Mouse (Mus musculus): Measurements from ENCODE around the gene Hps5. TPM values are rescaled to one million over a fixed set of nuclear protein-coding genes. Genes with fewer than 3 reads are reported as not detected.
"Not testable (repeated sequence)": the region's sequence is repeated elsewhere in the genome, so short reads cannot be mapped to it uniquely, and the experiment has no call there.

Gene Hps5
- polyA plus RNA-seq, 1 experiment from 2014 or later: 16.2 TPM

GRCm38 (mm10) chr7:46838891-46839302, 43.0 kb upstream of the Hps5 start:
- peak overlapping the region; percentile 90 for H3K27ac ChIP-seq (replicated peaks; ENCODE audit: low read depth, low read length)
- no peaks in the 10 kb centered on the region for H3K27me3 ChIP-seq (replicated peaks; ENCODE audit: control insufficient read depth, insufficient read depth, low read length)
- H3K9me3 ChIP-seq (ENCODE audit: control insufficient read depth, low read length): no peaks in the 10 kb centered on the region
- WGBS: 4% methylated on average over 8 of the region's 8 CpGs
- peaks cover 24% of the 10 kb centered on the region for H3K4me1 ChIP-seq (ENCODE audit: control insufficient read depth, insufficient read depth, low read length)
- peak; percentile 93 for DNase-seq (ENCODE audit: low spot score)
- H3K36me3 ChIP-seq (ENCODE audit: control insufficient read depth, insufficient read depth, low read length): no peaks in the 10 kb centered on the region
- peak; percentile 84 for ATAC-seq (ENCODE audit: low read depth)
- H3K4me3 ChIP-seq (ENCODE audit: low read depth, low read length): no peak overlapping the region
- no peak overlapping the region for H3K9ac ChIP-seq (ENCODE audit: low read depth, low read length)
- peak overlapping the region; percentile 45 for H3K4me2 ChIP-seq (ENCODE audit: low read depth, low read length)

- Histone ChIP-seq H3K27ac (replicated peaks; ENCODE audit: low read depth, low read length) (peak overlapping the region; percentile 90), H3K9me3 (ENCODE audit: control insufficient read depth, low read length) (no peaks in the 10 kb centered on the region), H3K27me3 (replicated peaks; ENCODE audit: control insufficient read depth, insufficient read depth, low read length) (no peaks in the 10 kb centered on the region), H3K4me2 (ENCODE audit: low read depth, low read length) (peak overlapping the region; percentile 45), H3K36me3 (ENCODE audit: control insufficient read depth, insufficient read depth, low read length) (no peaks in the 10 kb centered on the region), H3K9ac (ENCODE audit: low read depth, low read length) (peak overlapping the region; percentile 48), H3K4me3 (ENCODE audit: low read depth, low read length) (no peak overlapping the region), H3K4me1 (ENCODE audit: control insufficient read depth, insufficient read depth, low read length) (peaks cover 24% of the 10 kb centered on the region)
- ATAC-seq (ENCODE audit: low read depth) (peak; percentile 64), DNase-seq (ENCODE audit: low spot score) (peak; percentile 91)
- WGBS: 3% methylated on average over 7 of the region's 9 CpGs
These were observed 42.3 kb upstream of the Hps5 start for GRCm38 (mm10) chr7:46838104-46838671.

GRCm38 (mm10) chr7:46837073-46837472, 41.2 kb upstream of the Hps5 start:
- H3K9me3 ChIP-seq (ENCODE audit: control insufficient read depth, low read length): no peaks in the 10 kb centered on the region
- no peaks in the 10 kb centered on the region for H3K27me3 ChIP-seq (replicated peaks; ENCODE audit: control insufficient read depth, insufficient read depth, low read length)
- DNase-seq (ENCODE audit: low spot score) (no peak), ATAC-seq (ENCODE audit: low read depth) (no peak)
- no peak overlapping the region for H3K27ac ChIP-seq (replicated peaks; ENCODE audit: low read depth, low read length)
- H3K4me3 ChIP-seq (ENCODE audit: low read depth, low read length): no peak overlapping the region
- H3K4me1 ChIP-seq (ENCODE audit: control insufficient read depth, insufficient read depth, low read length): peaks cover 24% of the 10 kb centered on the region
- H3K36me3 ChIP-seq (ENCODE audit: control insufficient read depth, insufficient read depth, low read length): no peaks in the 10 kb centered on the region
- WGBS: 66% methylated on average over 5 of the region's 5 CpGs
- no peak overlapping the region for H3K9ac ChIP-seq (ENCODE audit: low read depth, low read length)
- H3K4me2 ChIP-seq (ENCODE audit: low read depth, low read length): no peak overlapping the region

- H3K4me1 ChIP-seq (ENCODE audit: control insufficient read depth, insufficient read depth, low read length): peaks cover 24% of the 10 kb centered on the region
These were observed 40.5 kb upstream of the Hps5 start for GRCm38 (mm10) chr7:46836357-46836756.

GRCm38 (mm10) chr7:46834994-46835610, 39.2 kb upstream of the Hps5 start:
- Histone ChIP-seq H3K27me3 (replicated peaks; ENCODE audit: control insufficient read depth, insufficient read depth, low read length) (no peaks in the 10 kb centered on the region), H3K9ac (ENCODE audit: low read depth, low read length) (no peak overlapping the region), H3K4me1 (ENCODE audit: control insufficient read depth, insufficient read depth, low read length) (peaks cover 24% of the 10 kb centered on the region), H3K27ac (replicated peaks; ENCODE audit: low read depth, low read length) (no peak overlapping the region), H3K4me2 (ENCODE audit: low read depth, low read length) (no peak overlapping the region), H3K36me3 (ENCODE audit: control insufficient read depth, insufficient read depth, low read length) (no peaks in the 10 kb centered on the region), H3K4me3 (ENCODE audit: low read depth, low read length) (no peak overlapping the region), H3K9me3 (ENCODE audit: control insufficient read depth, low read length) (no peaks in the 10 kb centered on the region)
- DNase-seq (ENCODE audit: low spot score) (peak; percentile 34), ATAC-seq (ENCODE audit: low read depth) (no peak)
- 27% methylated on average over 10 of the region's 14 CpGs for WGBS

More at GRCm38 (mm10) chr7:46836357-46836756, 40.5 kb upstream of the Hps5 start:
- no peak overlapping the region for H3K9ac ChIP-seq (ENCODE audit: low read depth, low read length)
- WGBS: 76% methylated on average over 5 of the region's 5 CpGs
- H3K4me3 ChIP-seq (ENCODE audit: low read depth, low read length): no peak overlapping the region
- ATAC-seq (ENCODE audit: low read depth) (no peak), DNase-seq (ENCODE audit: low spot score) (no peak)
- H3K9me3 ChIP-seq (ENCODE audit: control insufficient read depth, low read length): no peaks in the 10 kb centered on the region
- no peaks in the 10 kb centered on the region for H3K36me3 ChIP-seq (ENCODE audit: control insufficient read depth, insufficient read depth, low read length)
- no peak overlapping the region for H3K27ac ChIP-seq (replicated peaks; ENCODE audit: low read depth, low read length)
- no peak overlapping the region for H3K4me2 ChIP-seq (ENCODE audit: low read depth, low read length)
- H3K27me3 ChIP-seq (replicated peaks; ENCODE audit: control insufficient read depth, insufficient read depth, low read length): no peaks in the 10 kb centered on the region

- H3K4me3 ChIP-seq (ENCODE audit: low read depth, low read length): no peak overlapping the region
- no peaks in the 10 kb centered on the region for H3K9me3 ChIP-seq (ENCODE audit: control insufficient read depth, low read length)
- no peak overlapping the region for H3K9ac ChIP-seq (ENCODE audit: low read depth, low read length)
- no peaks in the 10 kb centered on the region for H3K36me3 ChIP-seq (ENCODE audit: control insufficient read depth, insufficient read depth, low read length)
- no peak overlapping the region for H3K27ac ChIP-seq (replicated peaks; ENCODE audit: low read depth, low read length)
- DNase-seq (ENCODE audit: low spot score) (no peak), ATAC-seq (ENCODE audit: low read depth) (no peak)
- H3K27me3 ChIP-seq (replicated peaks; ENCODE audit: control insufficient read depth, insufficient read depth, low read length): no peaks in the 10 kb centered on the region
- 86% methylated on average over 7 of the region's 7 CpGs for WGBS
- no peak overlapping the region for H3K4me2 ChIP-seq (ENCODE audit: low read depth, low read length)
- H3K4me1 ChIP-seq (ENCODE audit: control insufficient read depth, insufficient read depth, low read length): peaks cover 11% of the 10 kb centered on the region
These were observed 37.9 kb upstream of the Hps5 start for GRCm38 (mm10) chr7:46833670-46834255.

GRCm38 (mm10) chr7:46833266-46833665, 37.4 kb upstream of the Hps5 start:
- H3K4me1 ChIP-seq (ENCODE audit: control insufficient read depth, insufficient read depth, low read length): peaks cover 6% of the 10 kb centered on the region
- no peaks in the 10 kb centered on the region for H3K9me3 ChIP-seq (ENCODE audit: control insufficient read depth, low read length)
- no peaks in the 10 kb centered on the region for H3K27me3 ChIP-seq (replicated peaks; ENCODE audit: control insufficient read depth, insufficient read depth, low read length)
- H3K4me3 ChIP-seq (ENCODE audit: low read depth, low read length): no peak overlapping the region
- no peaks in the 10 kb centered on the region for H3K36me3 ChIP-seq (ENCODE audit: control insufficient read depth, insufficient read depth, low read length)
- H3K27ac ChIP-seq (replicated peaks; ENCODE audit: low read depth, low read length): no peak overlapping the region
- 73% methylated on average over 6 of the region's 6 CpGs for WGBS
- H3K4me2 ChIP-seq (ENCODE audit: low read depth, low read length): no peak overlapping the region
- 0 out of 2 replicates have a peak, but pooled peaks have one; percentile 46 for ATAC-seq (ENCODE audit: low read depth)
- no peak overlapping the region for H3K9ac ChIP-seq (ENCODE audit: low read depth, low read length)
- peak; percentile 45 for DNase-seq (ENCODE audit: low spot score)

GRCm38 (mm10) chr7:46832112-46832810, 36.4 kb upstream of the Hps5 start:
- H3K4me2 ChIP-seq (ENCODE audit: low read depth, low read length); H3K4me1 ChIP-seq (ENCODE audit: control insufficient read depth, insufficient read depth, low read length); H3K27ac ChIP-seq (replicated peaks; ENCODE audit: low read depth, low read length); H3K9ac ChIP-seq (ENCODE audit: low read depth, low read length); H3K4me3 ChIP-seq (ENCODE audit: low read depth, low read length); H3K36me3 ChIP-seq (ENCODE audit: control insufficient read depth, insufficient read depth, low read length); ATAC-seq (ENCODE audit: low read depth); DNase-seq (ENCODE audit: low spot score); H3K27me3 ChIP-seq (replicated peaks; ENCODE audit: control insufficient read depth, insufficient read depth, low read length); H3K9me3 ChIP-seq (ENCODE audit: control insufficient read depth, low read length): not testable (repeated sequence)
- WGBS: 94% methylated on average over 11 of the region's 11 CpGs
